Mouse (Mus musculus) C2C12 (cell line): Measurements from ENCODE around the gene Rassf4.

Experiments
- CTCF ChIP-seq: IDR thresholded peaks from one replicate; pipeline ENCODE4 v1.5.1; 2011; ENCODE audit not compliant: control insufficient read depth, insufficient read depth, insufficient read length
- MYOG ChIP-seq: IDR thresholded peaks from one replicate; pipeline ENCODE4 v1.6.1; 2011; ENCODE audit not compliant: control insufficient read depth, insufficient read length; ENCODE audit errors: extremely low read depth

DNA sequence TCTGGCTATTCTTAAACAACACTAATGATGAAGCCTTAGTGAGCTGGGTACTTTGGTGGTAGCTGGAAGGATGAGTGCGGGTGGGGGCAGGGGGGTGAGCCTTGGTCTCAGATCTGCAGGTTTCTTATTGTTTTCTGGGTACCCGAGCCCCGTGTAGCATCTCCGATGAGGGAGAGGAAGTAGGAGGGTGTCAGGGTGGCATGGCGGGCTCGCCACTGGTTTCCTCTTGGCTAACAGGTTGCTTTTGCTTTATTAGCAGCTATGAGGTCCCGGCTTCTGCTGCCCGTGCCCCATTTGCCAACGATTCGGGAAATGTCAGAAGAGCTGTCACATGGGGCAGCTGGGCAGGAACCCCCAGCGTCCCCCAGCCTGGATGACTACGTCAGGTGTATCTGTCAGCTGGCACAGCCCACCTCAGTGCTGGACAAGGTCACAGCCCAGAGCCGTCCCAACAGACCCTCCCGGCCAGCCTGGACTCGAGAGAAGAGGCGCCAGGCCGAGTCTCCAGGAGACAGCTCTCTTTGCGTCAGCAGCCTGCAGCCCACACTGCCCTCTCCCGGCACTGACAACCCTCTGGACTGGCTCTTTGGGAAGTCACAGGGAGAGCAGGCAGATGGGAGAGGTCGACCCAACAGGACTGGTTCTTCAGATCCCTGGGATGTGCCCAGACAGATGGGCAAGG lies 22.2 kb downstream of the Rassf4 start:
- TF ChIP-seq MYOG (no peak), CTCF (peak; percentile 63)
